Mouse (Mus musculus) subcutaneous adipose tissue, adult 2 months (tissue): ENCODE data around the gene Chid1. TPM values are rescaled to one million over a fixed set of nuclear protein-coding genes. Genes with fewer than 3 reads are reported as not detected.

Source experiments
- polyA plus RNA-seq: library from polyadenylated mRNA; depleted of rRNA; stranded (reverse); fragments of >200 nt; gene quantifications from 2 replicates; pipeline ENCODE4 v1.2.3, GENCODE M21; 2012; ENCODE audit warnings: low replicate concordance; rRNA removed

The Chid1 gene
- 38.6 and 54.6 TPM in 2 replicates for polyA plus RNA-seq

GRCm38 (mm10) chr7:141539556-141540311 lies at the start of gene Chid1:
Gene Chid1, minus strand, starts transcription at chr7:141539857.

GRCm38 (mm10) chr7:141561682-141562391 lies 22.2 kb upstream of the Chid1 start, which contains the start of gene Ap2a2:
Gene Ap2a2, plus strand, starts transcription at chr7:141562173.

GRCm38 (mm10) chr7:141475011-141475804 lies 64.4 kb downstream of the Chid1 start, which contains the start of the genes Polr2l and Tspan4:
Gene Polr2l, minus strand, starts transcription at chr7:141475132.
Gene Tspan4, plus strand, starts transcription at chr7:141475240.

GRCm38 (mm10) chr7:141467230-141468030 lies 72.2 kb downstream of the Chid1 start, which contains the start of gene Cd151:
Gene Cd151, plus strand, starts transcription at chr7:141467392.

GRCm38 (mm10) chr7:141460391-141461113 lies 79.1 kb downstream of the Chid1 start, which contains the start of gene Cracr2b:
Gene Cracr2b, plus strand, starts transcription at chr7:141461094.

GRCm38 (mm10) chr7:141454967-141455551 lies 84.6 kb downstream of the Chid1 start, which contains the start of gene Pnpla2:
Gene Pnpla2, plus strand, starts transcription at chr7:141455198.

GRCm38 (mm10) chr7:141447110-141447991 lies 92.3 kb downstream of the Chid1 start, which contains the start of gene Rplp2:
Gene Rplp2, plus strand, starts transcription at chr7:141447370.

GRCm38 (mm10) chr7:141443828-141444237 lies 95.8 kb downstream of the Chid1 start, which contains the start of gene Pidd1:
Gene Pidd1, minus strand, starts transcription at chr7:141444025.

Other genes with a start within 250 kb of the Chid1 start
- 0.09 TPM in 1 of 2 replicates, not detected in the other for gene Drd4, start 247.9 kb downstream of the Chid1 start, polyA plus RNA-seq
- 19.0 and 35.2 TPM in 2 replicates for gene Deaf1, start 212.2 kb downstream of the Chid1 start, polyA plus RNA-seq
- 58.4 and 71.0 TPM in 2 replicates for gene Tmem80, start 212.1 kb downstream of the Chid1 start, polyA plus RNA-seq
- 20.1 and 30.8 TPM in 2 replicates for gene Eps8l2, start 201.0 kb downstream of the Chid1 start, polyA plus RNA-seq
- gene Taldo1, start 147.7 kb downstream of the Chid1 start, polyA plus RNA-seq = 446 and 750 TPM in 2 replicates
- 59.5 and 84.7 TPM in 2 replicates for gene Gatd1, start 125.7 kb downstream of the Chid1 start, polyA plus RNA-seq
- gene Cend1, start 110.4 kb downstream of the Chid1 start, polyA plus RNA-seq = 0.97 and 1.7 TPM in 2 replicates
- gene Slc25a22, start 102.0 kb downstream of the Chid1 start, polyA plus RNA-seq = 134 and 159 TPM in 2 replicates
- 9.8 and 14.5 TPM in 2 replicates for gene Pidd1, start 95.8 kb downstream of the Chid1 start, polyA plus RNA-seq
- 457 and 759 TPM in 2 replicates for gene Rplp2, start 92.5 kb downstream of the Chid1 start, polyA plus RNA-seq
- 1,309 and 3,373 TPM in 2 replicates for gene Pnpla2, start 84.7 kb downstream of the Chid1 start, polyA plus RNA-seq
- gene Cracr2b, start 78.8 kb downstream of the Chid1 start, polyA plus RNA-seq = 34.3 and 65.7 TPM in 2 replicates
- gene Cd151, start 72.5 kb downstream of the Chid1 start, polyA plus RNA-seq = 617 and 1,187 TPM in 2 replicates
- gene Polr2l, start 64.7 kb downstream of the Chid1 start, polyA plus RNA-seq = 63.9 and 76.4 TPM in 2 replicates
- 166 and 253 TPM in 2 replicates for gene Tspan4, start 64.6 kb downstream of the Chid1 start, polyA plus RNA-seq
- 72.0 and 79.4 TPM in 2 replicates for gene Ap2a2, start 22.3 kb upstream of the Chid1 start, polyA plus RNA-seq
- 0.03 and 0.05 TPM in 2 replicates for gene Muc6, start 115.5 kb upstream of the Chid1 start, polyA plus RNA-seq
- gene Muc2, start 150.5 kb upstream of the Chid1 start, polyA plus RNA-seq = 1.4 and 1.9 TPM in 2 replicates
- 0.01 TPM in 1 of 2 replicates, not detected in the other for gene Muc5ac, start 249.1 kb upstream of the Chid1 start, polyA plus RNA-seq